Mouse (Mus musculus) kidney, postnatal 0 days (tissue): Measurements from ENCODE around the gene Rrh. TPM values are rescaled to one million over a fixed set of nuclear protein-coding genes. Genes with fewer than 3 reads are reported as not detected.
A peak's percentile ranks its signal among the peaks of the same experiment; 100 is the strongest.
"Not testable (repeated sequence)": the region's sequence is repeated elsewhere in the genome, so short reads cannot be mapped to it uniquely, and the experiment has no call there.

ENCODE experiments used
- ATAC-seq: fragments of 200-750 bp; cut with Nextera tagmentation; replicated peaks from 2 replicates; pipeline ENCODE4 v1.8.0; 2017; ENCODE audit warnings: low read depth, moderate number of reproducible peaks, moderate TSS enrichment, moderate library complexity; ENCODE audit not compliant: low FRiP score
- DNase-seq: peaks from one replicate; pipeline ENCODE4 v3.0.0-alpha.2; 2016; ENCODE audit warnings: low spot score
- H3K27ac ChIP-seq: fragments of 300-500 bp; sonication (generic); 2 replicates; pipeline ENCODE4 v1.5.1; 2014; ENCODE audit warnings: mild to moderate bottlenecking
- H3K27me3 ChIP-seq: fragments of 300-500 bp; sonication (generic); 2 replicates; pipeline ENCODE4 v1.6.1; 2014; ENCODE audit warnings: low read length, mixed read lengths; ENCODE audit not compliant: insufficient read depth
- H3K36me3 ChIP-seq: fragments of 300-500 bp; sonication (generic); 2 replicates; pipeline ENCODE4 v1.6.1; 2014; ENCODE audit warnings: low read length, mixed read lengths; ENCODE audit not compliant: insufficient read depth
- H3K4me1 ChIP-seq: fragments of 300-500 bp; sonication (generic); replicated peaks from 2 replicates; pipeline ENCODE4 v1.6.1; 2014; ENCODE audit warnings: antibody characterized with exemption, low read length, mixed read lengths; ENCODE audit not compliant: insufficient read depth
- H3K4me2 ChIP-seq: fragments of 300-500 bp; sonication (generic); 2 replicates; pipeline ENCODE4 v1.6.1; 2014; ENCODE audit warnings: mild to moderate bottlenecking, low read length, moderate library complexity, mixed read lengths
- H3K4me3 ChIP-seq: fragments of 300-500 bp; sonication (generic); replicated peaks from 2 replicates; pipeline ENCODE4 v1.5.1; 2014; ENCODE audit warnings: low read depth, low read length
- H3K9ac ChIP-seq: fragments of 300-500 bp; sonication (generic); 2 replicates; pipeline ENCODE4 v1.6.1; 2014; ENCODE audit warnings: low read depth, low read length
- H3K9me3 ChIP-seq: fragments of 300-500 bp; sonication (generic); replicated peaks from 2 replicates; pipeline ENCODE4 v1.6.1; 2016; ENCODE audit warnings: low read length, inconsistent platforms, mixed read lengths
- CTCF ChIP-seq: IDR thresholded peaks from 2 replicates; pipeline ENCODE4 v1.5.1; 2016; ENCODE audit warnings: antibody characterized with exemption, low read depth, mild to moderate bottlenecking, moderate library complexity
- WGBS: fragments of 180-500 bp; shearing (Covaris S2); extraction: QIAGEN DNeasy Blood & Tissue Kit; methylation state at CpG from one replicate; pipeline ENCODE4 v1.1.7; 2014; 5-methylcytosine and 5-hydroxymethylcytosine counted together
- polyA plus RNA-seq: library from polyadenylated mRNA; unstranded; fragments of >200 nt; fragmentation: Nextera tagmentation; extraction: Ambion mirVana; gene quantifications from 2 replicates; pipeline ENCODE4 v1.2.1, GENCODE M21; 2015

Gene Rrh
- polyA plus RNA-seq, 1 experiment from 2014 or later = 0.33 TPM

GRCm38 (mm10) chr3:129766971-129767794, 55.2 kb downstream of the Rrh start:
- WGBS = 82% methylated on average over 10 of the region's 10 CpGs
- no peak for DNase-seq
- no peak overlapping the region for H3K27ac ChIP-seq

GRCm38 (mm10) chr3:129766106-129766505, 56.3 kb downstream of the Rrh start:
- H3K27ac ChIP-seq = no peak overlapping the region
- no peak for TF ChIP-seq CTCF
- no peaks in the 10 kb centered on the region for H3K27me3 ChIP-seq
- no peak overlapping the region for H3K4me2 ChIP-seq
- H3K4me1 ChIP-seq = no peaks in the 10 kb centered on the region
- DNase-seq = no peak
- H3K9me3 ChIP-seq = no peaks in the 10 kb centered on the region
- no peaks in the 10 kb centered on the region for H3K36me3 ChIP-seq
- no peak overlapping the region for H3K9ac ChIP-seq
- no peak overlapping the region for H3K4me3 ChIP-seq
- 86% methylated on average over 2 of the region's 4 CpGs for WGBS
- ATAC-seq = no peak

More at GRCm38 (mm10) chr3:129766971-129767794, 55.2 kb downstream of the Rrh start:
- Histone ChIP-seq H3K27me3 (no peaks in the 10 kb centered on the region), H3K4me3 (no peak overlapping the region), H3K9ac (no peak overlapping the region), H3K9me3 (no peaks in the 10 kb centered on the region), H3K36me3 (no peaks in the 10 kb centered on the region), H3K4me1 (no peaks in the 10 kb centered on the region), H3K4me2 (no peak overlapping the region)
- ATAC-seq = no peak
- TF ChIP-seq CTCF = no peak

- 91% methylated on average over 1 of the region's 1 CpGs for WGBS
- H3K27me3 ChIP-seq, H3K4me3 ChIP-seq, ATAC-seq, H3K9me3 ChIP-seq, H3K27ac ChIP-seq, DNase-seq, H3K4me2 ChIP-seq, H3K36me3 ChIP-seq, H3K4me1 ChIP-seq, H3K9ac ChIP-seq: not testable (repeated sequence)
Observed at GRCm38 (mm10) chr3:129757599-129757998, 64.8 kb downstream of the Rrh start.

- H3K36me3 ChIP-seq = no peaks in the 10 kb centered on the region
- 7% methylated on average over 20 of the region's 20 CpGs for WGBS
- 0 out of 2 replicates have a peak within 1 kb of the TSS, but pooled peaks have one; percentile 19 for H3K9ac ChIP-seq
- TF ChIP-seq CTCF = no peak
- H3K27ac ChIP-seq = peak within 1 kb of the TSS; percentile 19; the same call in 1 of the 2 replicates
- H3K9me3 ChIP-seq = peaks cover 3% of the 10 kb centered on the region; the same call in 1 of the 2 replicates
- H3K4me2 ChIP-seq = peak within 1 kb of the TSS; percentile 56
- H3K4me1 ChIP-seq = no peaks in the 10 kb centered on the region
- no peaks in the 10 kb centered on the region for H3K27me3 ChIP-seq
- ATAC-seq = 0 out of 2 replicates have a peak, but pooled peaks have one; percentile 36
- DNase-seq = peak; percentile 25
- peak within 1 kb of the TSS; percentile 13 for H3K4me3 ChIP-seq
Observed at GRCm38 (mm10) chr3:129754650-129755604, 67.5 kb downstream of the Rrh start, which contains the start of gene Egf. Gene Egf (minus strand): TSS chr3:129755316.

Other genes starting within 250 kb of the Rrh start
- gene Egf, start 67.3 kb downstream of the Rrh start, polyA plus RNA-seq = 2.6 and 2.8 TPM in 2 replicates
- 0.07 and 0.08 TPM in 2 replicates for gene Lrit3, start 18.6 kb downstream of the Rrh start, polyA plus RNA-seq
- gene Gar1, start 8.8 kb upstream of the Rrh start, polyA plus RNA-seq = 56.9 and 62.5 TPM in 2 replicates
- 27.3 and 27.4 TPM in 2 replicates for gene Cfi, start 13.3 kb upstream of the Rrh start, polyA plus RNA-seq
- gene Pla2g12a, start 56.0 kb upstream of the Rrh start, polyA plus RNA-seq = 55.4 and 57.1 TPM in 2 replicates
- gene Casp6, start 78.8 kb upstream of the Rrh start, polyA plus RNA-seq = 80.6 and 81.2 TPM in 2 replicates
- 2.6 and 3.3 TPM in 2 replicates for gene Mcub, start 147.6 kb upstream of the Rrh start, polyA plus RNA-seq
- gene Sec24b, start 239.0 kb upstream of the Rrh start, polyA plus RNA-seq = 21.5 and 23.1 TPM in 2 replicates